Mouse (Mus musculus): ENCODE data around the gene Zfp992.
"Not testable (repeated sequence)": the region's sequence is repeated elsewhere in the genome, so short reads cannot be mapped to it uniquely, and the experiment has no call there.

Zfp992 gene

GRCm38 (mm10) chr4:146474716-146475676 is 26.2 kb downstream of the Zfp992 start:
- not testable (repeated sequence) for DNase-seq (ENCODE audit: low read depth, low spot score)

GRCm38 (mm10) chr4:146476260-146476659 is 27.4 kb downstream of the Zfp992 start:
- DNase-seq (ENCODE audit: low read depth, low spot score), result not testable (repeated sequence)

GRCm38 (mm10) chr4:146476959-146477358 is 28.1 kb downstream of the Zfp992 start:
- not testable (repeated sequence) for DNase-seq (ENCODE audit: low read depth, low spot score)

- not testable (repeated sequence) for DNase-seq (ENCODE audit: low read depth, low spot score)
Measured at GRCm38 (mm10) chr4:146480376-146481096, 31.7 kb downstream of the Zfp992 start.

GRCm38 (mm10) chr4:146482546-146482945 is 33.7 kb downstream of the Zfp992 start:
- not testable (repeated sequence) for DNase-seq (ENCODE audit: low read depth, low spot score)

GRCm38 (mm10) chr4:146483571-146484280 is 34.9 kb downstream of the Zfp992 start:
- DNase-seq (ENCODE audit: low read depth, low spot score), result not testable (repeated sequence)

GRCm38 (mm10) chr4:146484676-146485075 is 35.9 kb downstream of the Zfp992 start:
- DNase-seq (ENCODE audit: low read depth, low spot score), result not testable (repeated sequence)

GRCm38 (mm10) chr4:146485183-146485939 is 36.5 kb downstream of the Zfp992 start:
- not testable (repeated sequence) for DNase-seq (ENCODE audit: low read depth, low spot score)

- DNase-seq (ENCODE audit: low read depth, low spot score), result not testable (repeated sequence)
Measured at GRCm38 (mm10) chr4:146486753-146487152, 37.9 kb downstream of the Zfp992 start.

- DNase-seq (ENCODE audit: low read depth, low spot score), result not testable (repeated sequence)
Measured at GRCm38 (mm10) chr4:146489196-146489595, 40.4 kb downstream of the Zfp992 start.

GRCm38 (mm10) chr4:146491993-146492392 is 43.2 kb downstream of the Zfp992 start:
- DNase-seq (ENCODE audit: low read depth, low spot score), result not testable (repeated sequence)

- DNase-seq (ENCODE audit: low read depth, low spot score), result no peak
Measured at GRCm38 (mm10) chr4:146492439-146492838, 43.6 kb downstream of the Zfp992 start.

GRCm38 (mm10) chr4:146492851-146493250 is 44.0 kb downstream of the Zfp992 start:
- no peak for DNase-seq (ENCODE audit: low read depth, low spot score)

- DNase-seq (ENCODE audit: low read depth, low spot score), result not testable (repeated sequence)
Measured at GRCm38 (mm10) chr4:146493319-146493907, 44.6 kb downstream of the Zfp992 start.

GRCm38 (mm10) chr4:146494980-146495379 is 46.2 kb downstream of the Zfp992 start:
- no peak for DNase-seq (ENCODE audit: low read depth, low spot score)

- DNase-seq (ENCODE audit: low read depth, low spot score), result not testable (repeated sequence)
Measured at GRCm38 (mm10) chr4:146497695-146498275, 49.0 kb downstream of the Zfp992 start.

- not testable (repeated sequence) for DNase-seq (ENCODE audit: low read depth, low spot score)
Measured at GRCm38 (mm10) chr4:146501727-146502126, 52.9 kb downstream of the Zfp992 start, which contains the start of gene Zfp981. TSS of gene Zfp981 (plus strand) at chr4:146502027.

- not testable (repeated sequence) for DNase-seq (ENCODE audit: low read depth, low spot score)
Measured at GRCm38 (mm10) chr4:146509029-146509428, 60.2 kb downstream of the Zfp992 start.

- DNase-seq (ENCODE audit: low read depth, low spot score), result not testable (repeated sequence)
Measured at GRCm38 (mm10) chr4:146511871-146512270, 63.0 kb downstream of the Zfp992 start.

GRCm38 (mm10) chr4:146516474-146516873 is 67.7 kb downstream of the Zfp992 start:
- no peak for DNase-seq (ENCODE audit: low read depth, low spot score)

All from skeletal muscle tissue, adult 2 months (tissue).